Mouse (Mus musculus) myocyte (in vitro differentiated cells): ENCODE results near the gene Pex26.

ENCODE experiments used
- CEBPB ChIP-seq: IDR thresholded peaks from 2 replicates; pipeline ENCODE4 v1.6.1; 2011; ENCODE audit warnings: mild to moderate bottlenecking, moderate library complexity; ENCODE audit not compliant: poor library complexity, insufficient read depth, severe bottlenecking
- E2F4 ChIP-seq: IDR thresholded peaks from one replicate; pipeline ENCODE4 v1.6.1; 2011; ENCODE audit warnings: mild to moderate bottlenecking, control low read depth, moderate library complexity; ENCODE audit not compliant: insufficient read depth
- MAX ChIP-seq: IDR thresholded peaks from one replicate; pipeline ENCODE4 v1.6.1; 2011; ENCODE audit warnings: low read depth, mild to moderate bottlenecking, control low read depth
- MYOG ChIP-seq, 3 experiments: IDR thresholded peaks; one replicate each; pipeline ENCODE4 v1.6.1; 2011; ENCODE audit warnings: control low read depth in 2 of 3, low read depth in 2 of 3, mild to moderate bottlenecking in 2 of 3; ENCODE audit not compliant: insufficient read length in 2 of 3, control insufficient read depth in 1 of 3, insufficient read depth in 1 of 3
- POLR2A ChIP-seq: IDR thresholded peaks from one replicate; pipeline ENCODE4 v1.6.1; 2011; ENCODE audit warnings: low read depth, mild to moderate bottlenecking, control low read depth, moderate library complexity; ENCODE audit not compliant: insufficient read length
- REST ChIP-seq: IDR thresholded peaks from one replicate; pipeline ENCODE4 v1.6.1; 2011; ENCODE audit warnings: mild to moderate bottlenecking, control low read depth, moderate library complexity; ENCODE audit not compliant: insufficient read depth, insufficient read length
- TCF12 ChIP-seq: IDR thresholded peaks from one replicate; pipeline ENCODE4 v1.6.1; 2011; ENCODE audit warnings: mild to moderate bottlenecking, control low read depth; ENCODE audit not compliant: poor library complexity, insufficient read depth, severe bottlenecking

GRCm38 (mm10) chr6:121183414-121184173 lies at the start of gene Pex26:
- peak; percentile 67 for TF ChIP-seq POLR2A
- no peak for TF ChIP-seq MAX
- no peak for TF ChIP-seq CEBPB
- no peak for TF ChIP-seq MYOG (IDR thresholded peaks at IDR 0.05; ENCODE audit: control insufficient read depth in 1 of 3, insufficient read depth in 1 of 3, insufficient read length in 2 of 3, low read depth in 2 of 3)
- TF ChIP-seq TCF12 = no peak
- TF ChIP-seq E2F4 = no peak
- TF ChIP-seq REST = no peak
